Mouse (Mus musculus): Measurements from ENCODE around the gene Ldha. TPM values are rescaled to one million over a fixed set of nuclear protein-coding genes. Genes with fewer than 3 reads are reported as not detected.

Gene Ldha
- polyA plus RNA-seq, 1 experiment from 2014 or later = 3,173 TPM

GRCm38 (mm10) chr7:46895511-46895910 lies 54.2 kb downstream of the Ldha start:
- Histone ChIP-seq H3K4me2 (ENCODE audit: low read depth, low read length) (no peak overlapping the region), H3K9ac (ENCODE audit: low read depth, low read length) (no peak overlapping the region), H3K4me1 (ENCODE audit: control insufficient read depth, insufficient read depth, low read length) (no peaks in the 10 kb centered on the region), H3K36me3 (ENCODE audit: control insufficient read depth, insufficient read depth, low read length) (peaks cover 11% of the 10 kb centered on the region), H3K27ac (ENCODE audit: low read length) (no peak overlapping the region), H3K9me3 (ENCODE audit: control insufficient read depth, low read length) (no peaks in the 10 kb centered on the region), H3K4me3 (ENCODE audit: low read length) (no peak overlapping the region), H3K27me3 (replicated peaks; ENCODE audit: control insufficient read depth, insufficient read depth, low read length) (no peaks in the 10 kb centered on the region)
- ATAC-seq = no peak
- WGBS = 89% methylated on average over 3 of the region's 3 CpGs

GRCm38 (mm10) chr7:46899343-46899742 lies 58.1 kb downstream of the Ldha start:
- 78% methylated on average over 3 of the region's 3 CpGs for WGBS
- H3K27me3 ChIP-seq (replicated peaks; ENCODE audit: control insufficient read depth, insufficient read depth, low read length) = no peaks in the 10 kb centered on the region
- no peak overlapping the region for H3K9ac ChIP-seq (ENCODE audit: low read depth, low read length)
- H3K4me2 ChIP-seq (ENCODE audit: low read depth, low read length) = no peak overlapping the region
- ATAC-seq = no peak
- H3K27ac ChIP-seq (ENCODE audit: low read length) = no peak overlapping the region
- no peaks in the 10 kb centered on the region for H3K4me1 ChIP-seq (ENCODE audit: control insufficient read depth, insufficient read depth, low read length)
- peaks cover 5% of the 10 kb centered on the region; the same call in 1 of the 2 replicates for H3K36me3 ChIP-seq (ENCODE audit: control insufficient read depth, insufficient read depth, low read length)
- H3K4me3 ChIP-seq (ENCODE audit: low read length) = no peak overlapping the region
- no peaks in the 10 kb centered on the region for H3K9me3 ChIP-seq (ENCODE audit: control insufficient read depth, low read length)

Other genes with a start within 250 kb of the Ldha start
- gene Sergef, start 201.7 kb upstream of the Ldha start, polyA plus RNA-seq (2015; fragmentation: Nextera tagmentation; extraction: Ambion mirVana) = 14.6 and 14.7 TPM in 2 replicates
- 2.4 and 2.6 TPM in 2 replicates for gene Tph1, start 168.9 kb upstream of the Ldha start, polyA plus RNA-seq (2015; fragmentation: Nextera tagmentation; extraction: Ambion mirVana)
- 22.9 and 25.4 TPM in 2 replicates for gene Saal1, start 130.8 kb upstream of the Ldha start, polyA plus RNA-seq (2015; fragmentation: Nextera tagmentation; extraction: Ambion mirVana)
- gene Saa3, start 125.8 kb upstream of the Ldha start, polyA plus RNA-seq (2015; fragmentation: Nextera tagmentation; extraction: Ambion mirVana) = 1.0 and 1.4 TPM in 2 replicates
- 0.32 TPM in 1 of 2 replicates, not detected in the other for gene Saa4, start 108.9 kb upstream of the Ldha start, polyA plus RNA-seq (2015; fragmentation: Nextera tagmentation; extraction: Ambion mirVana)
- 0.28 and 0.34 TPM in 2 replicates for gene Saa1, start 98.5 kb upstream of the Ldha start, polyA plus RNA-seq (2015; fragmentation: Nextera tagmentation; extraction: Ambion mirVana)
- gene Saa2, start 89.7 kb upstream of the Ldha start, polyA plus RNA-seq (2015; fragmentation: Nextera tagmentation; extraction: Ambion mirVana) = 0.18 TPM in 1 of 2 replicates, not detected in the other
- 27.2 and 31.2 TPM in 2 replicates for gene Hps5, start 45.4 kb upstream of the Ldha start, polyA plus RNA-seq (2015; fragmentation: Nextera tagmentation; extraction: Ambion mirVana)
- 78.5 and 80.1 TPM in 2 replicates for gene Gtf2h1, start 45.4 kb upstream of the Ldha start, polyA plus RNA-seq (2015; fragmentation: Nextera tagmentation; extraction: Ambion mirVana)
- not detected in 2 replicates for gene Ldhc, start 19.7 kb downstream of the Ldha start, polyA plus RNA-seq (2015; fragmentation: Nextera tagmentation; extraction: Ambion mirVana)
- gene Tsg101, start 78.5 kb downstream of the Ldha start, polyA plus RNA-seq (2015; fragmentation: Nextera tagmentation; extraction: Ambion mirVana) = 115 and 128 TPM in 2 replicates
- gene Uevld, start 117.1 kb downstream of the Ldha start, polyA plus RNA-seq (2015; fragmentation: Nextera tagmentation; extraction: Ambion mirVana) = 10.0 and 10.1 TPM in 2 replicates
- gene Gm9999, start 142.1 kb downstream of the Ldha start, polyA plus RNA-seq (2015; fragmentation: Nextera tagmentation; extraction: Ambion mirVana) = not detected in 2 replicates
- 15.2 and 16.5 TPM in 2 replicates for gene Spty2d1, start 166.9 kb downstream of the Ldha start, polyA plus RNA-seq (2015; fragmentation: Nextera tagmentation; extraction: Ambion mirVana)
- 59.3 and 63.1 TPM in 2 replicates for gene Tmem86a, start 209.1 kb downstream of the Ldha start, polyA plus RNA-seq (2015; fragmentation: Nextera tagmentation; extraction: Ambion mirVana)